Mouse (Mus musculus): ENCODE measurements at regions not wholly inside any gene's neighbourhood (a gene's known extent, or its start where the extent isn't known, plus 50 kb on each side); places are given as distances from the start of the nearest gene placed in this dataset.

DNA sequence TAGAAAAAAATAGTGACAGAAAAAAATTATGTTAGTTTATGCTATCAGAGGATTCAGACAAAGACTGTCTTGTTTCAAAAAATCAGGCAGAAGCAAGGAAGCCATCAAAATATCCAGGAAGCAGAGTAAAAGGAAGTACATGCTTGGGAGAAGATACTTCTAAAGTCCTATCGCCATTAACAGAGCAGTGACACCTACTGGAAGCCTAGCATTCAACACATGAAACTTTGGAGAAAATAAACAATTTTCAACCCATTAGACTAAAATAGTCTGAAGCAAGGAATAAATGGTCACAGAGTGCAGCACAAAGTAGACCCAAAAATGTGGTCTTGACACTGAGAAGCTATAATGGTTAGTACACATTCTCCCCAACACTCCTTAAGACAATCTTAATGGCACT lies 394.0 kb downstream of the Gm11232 start:
- TF ChIP-seq GATA1 (IDR thresholded peaks at IDR 0.05; ENCODE audit: low read length) (no peak), TAL1 (IDR thresholded peaks at IDR 0.05; ENCODE audit: low read length) (no peak)
